Mouse (Mus musculus) liver, embryonic 11.5 days (tissue): ENCODE data around the gene Lgals9. TPM values are rescaled to one million over a fixed set of nuclear protein-coding genes. Genes with fewer than 3 reads are reported as not detected.

Experiments
- ATAC-seq: fragments of 200-750 bp; cut with Nextera tagmentation; replicated peaks from 2 replicates; pipeline ENCODE4 v1.8.0; 2017; ENCODE audit warnings: moderate number of reproducible peaks, mild to moderate bottlenecking, moderate TSS enrichment, moderate library complexity; ENCODE audit not compliant: low FRiP score
- DNase-seq: peaks from one replicate; pipeline ENCODE4 v3.0.0-alpha.2; 2017; ENCODE audit warnings: low spot score
- H3K27ac ChIP-seq: fragments of 300-500 bp; sonication (generic); 2 replicates; pipeline ENCODE4 v1.5.1; 2014; ENCODE audit warnings: mild to moderate bottlenecking, low read depth, low read length, control low read depth
- H3K27me3 ChIP-seq: fragments of 300-500 bp; sonication (generic); replicated peaks from 2 replicates; pipeline ENCODE4 v1.6.1; 2014; ENCODE audit warnings: low read length, mixed read lengths; ENCODE audit not compliant: control insufficient read depth, insufficient read depth
- H3K36me3 ChIP-seq: fragments of 300-500 bp; sonication (generic); 2 replicates; pipeline ENCODE4 v1.6.1; 2014; ENCODE audit warnings: mild to moderate bottlenecking, low read length, moderate library complexity, mixed read lengths; ENCODE audit not compliant: control insufficient read depth, insufficient read depth
- H3K4me1 ChIP-seq: fragments of 300-500 bp; sonication (generic); replicated peaks from 2 replicates; pipeline ENCODE4 v1.6.1; 2014; ENCODE audit warnings: low read length, mixed read lengths; ENCODE audit not compliant: control insufficient read depth, insufficient read depth
- H3K4me2 ChIP-seq: fragments of 300-500 bp; sonication (generic); 2 replicates; pipeline ENCODE4 v1.6.1; 2014; ENCODE audit warnings: mild to moderate bottlenecking, control low read depth, moderate library complexity
- H3K4me3 ChIP-seq: fragments of 300-500 bp; sonication (generic); 2 replicates; pipeline ENCODE4 v1.5.1; 2014; ENCODE audit warnings: low read depth, low read length, control low read depth
- H3K9ac ChIP-seq: fragments of 300-500 bp; sonication (generic); 2 replicates; pipeline ENCODE4 v1.6.1; 2014; ENCODE audit warnings: low read depth, low read length, control low read depth
- H3K9me3 ChIP-seq: fragments of 300-500 bp; sonication (generic); 2 replicates; pipeline ENCODE4 v1.6.1; 2016; ENCODE audit warnings: low read length, inconsistent platforms, mixed read lengths; ENCODE audit not compliant: control insufficient read depth
- WGBS: fragments of 180-500 bp; shearing (Covaris S2); extraction: QIAGEN DNeasy Blood & Tissue Kit; methylation state at CpG from one replicate; pipeline ENCODE4 v1.1.7; 2014; 5-methylcytosine and 5-hydroxymethylcytosine counted together
- polyA plus RNA-seq: library from polyadenylated mRNA; unstranded; fragments of >200 nt; fragmentation: Nextera tagmentation; extraction: Ambion mirVana; gene quantifications from 2 replicates; pipeline ENCODE4 v1.2.1, GENCODE M21; 2014

Lgals9 gene
- polyA plus RNA-seq, 1 experiment from 2014 or later = 44.1 TPM

- Histone ChIP-seq H3K9ac (no peak overlapping the region), H3K4me3 (no peak overlapping the region), H3K27me3 (no peaks in the 10 kb centered on the region), H3K4me1 (peaks cover 19% of the 10 kb centered on the region), H3K27ac (no peak overlapping the region), H3K9me3 (no peaks in the 10 kb centered on the region), H3K36me3 (peaks cover 7% of the 10 kb centered on the region; the same call in 1 of the 2 replicates), H3K4me2 (no peak overlapping the region)
- 83% methylated on average over 21 of the region's 21 CpGs for WGBS
- DNase-seq (no peak), ATAC-seq (no peak)
Observed at GRCm38 (mm10) chr11:79020535-79021045, 35.8 kb upstream of the Lgals9 start.

DNA sequence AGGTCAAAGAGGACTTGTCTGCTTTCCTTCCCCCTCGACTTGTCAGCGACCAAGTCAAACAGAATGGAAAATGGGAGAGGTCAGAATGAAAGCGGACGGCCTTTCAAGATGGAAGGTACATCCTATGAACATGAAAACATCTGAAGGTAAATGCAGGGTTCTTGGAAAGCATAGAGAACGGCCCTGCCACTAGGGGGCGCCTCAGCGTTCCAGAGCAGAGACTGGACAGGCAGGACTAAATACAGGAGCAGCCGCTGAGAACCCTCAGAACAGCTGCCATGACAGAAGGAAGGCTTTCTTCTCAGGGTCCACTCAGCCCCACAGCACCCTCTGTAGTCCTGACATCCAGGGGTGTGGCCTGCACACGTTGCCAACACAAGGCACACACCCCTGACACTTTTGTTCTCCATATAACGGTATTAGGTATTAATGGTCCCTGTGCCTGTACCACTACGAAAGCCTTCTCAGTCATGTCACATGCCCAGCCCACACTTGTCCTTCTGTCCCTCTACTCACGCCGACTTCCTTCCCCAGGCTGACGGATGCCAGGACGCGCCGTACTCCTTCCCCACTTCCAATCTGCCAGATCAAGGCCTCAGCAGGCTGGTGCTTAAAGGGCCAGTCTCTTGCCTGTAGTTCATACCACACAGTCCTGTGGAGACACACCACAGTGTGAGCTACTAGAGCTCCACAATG lies 35.2 kb upstream of the Lgals9 start:
- ATAC-seq = 0 out of 2 replicates have a peak, but pooled peaks have one; percentile 27

GRCm38 (mm10) chr11:79018954-79019704 lies 34.4 kb upstream of the Lgals9 start:
- Histone ChIP-seq H3K27me3 (no peaks in the 10 kb centered on the region), H3K4me1 (peaks cover 32% of the 10 kb centered on the region), H3K36me3 (peaks cover 8% of the 10 kb centered on the region; the same call in 1 of the 2 replicates), H3K9me3 (no peaks in the 10 kb centered on the region), H3K27ac (no peak overlapping the region), H3K4me3 (no peak overlapping the region), H3K4me2 (no peak overlapping the region), H3K9ac (no peak overlapping the region)
- ATAC-seq (peak; percentile 60; the same call in 1 of the 2 replicates), DNase-seq (peak; percentile 67)
- WGBS = 47% methylated on average over 11 of the region's 11 CpGs

More for the DNA sequence above, 35.2 kb upstream of the Lgals9 start:
- Histone ChIP-seq H3K27me3 (no peaks in the 10 kb centered on the region), H3K4me3 (no peak overlapping the region), H3K9ac (no peak overlapping the region), H3K9me3 (no peaks in the 10 kb centered on the region), H3K4me1 (peaks cover 24% of the 10 kb centered on the region), H3K27ac (no peak overlapping the region), H3K36me3 (peaks cover 8% of the 10 kb centered on the region; the same call in 1 of the 2 replicates), H3K4me2 (no peak overlapping the region)
- DNase-seq = no peak
- WGBS = 65% methylated on average over 17 of the region's 17 CpGs

DNA sequence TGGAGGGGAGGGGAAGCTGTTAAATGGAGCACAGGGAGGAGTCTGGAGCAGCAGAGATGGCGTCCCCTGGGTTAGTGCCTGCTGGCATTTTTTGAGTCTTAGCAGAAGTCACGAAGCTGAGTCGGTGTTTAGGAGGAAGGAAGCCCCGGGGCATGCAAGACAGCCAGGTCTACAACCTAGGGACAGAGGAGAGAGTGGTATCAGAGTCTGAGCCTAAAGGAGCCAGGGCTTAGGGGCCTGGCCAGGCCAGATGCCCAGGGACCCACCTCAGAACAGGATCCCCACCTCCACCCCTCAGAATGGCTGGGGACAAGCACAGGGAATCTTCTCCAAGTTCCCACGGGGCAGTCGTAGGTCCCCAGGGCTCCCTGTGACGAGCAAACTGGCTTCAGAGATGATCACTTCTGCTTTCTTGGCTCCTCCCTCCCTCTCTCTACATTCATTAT lies 32.4 kb upstream of the Lgals9 start:
- H3K4me3 ChIP-seq = no peak overlapping the region
- ATAC-seq (no peak), DNase-seq (no peak)
- H3K27ac ChIP-seq = no peak overlapping the region
- peaks cover 8% of the 10 kb centered on the region; the same call in 1 of the 2 replicates for H3K36me3 ChIP-seq
- peaks cover 27% of the 10 kb centered on the region for H3K4me1 ChIP-seq
- no peaks in the 10 kb centered on the region for H3K9me3 ChIP-seq
- H3K4me2 ChIP-seq = no peak overlapping the region
- H3K9ac ChIP-seq = no peak overlapping the region
- 51% methylated on average over 7 of the region's 7 CpGs for WGBS
- H3K27me3 ChIP-seq = no peaks in the 10 kb centered on the region

- no peaks in the 10 kb centered on the region for H3K9me3 ChIP-seq
- peaks cover 27% of the 10 kb centered on the region for H3K4me1 ChIP-seq
- H3K27ac ChIP-seq = no peak overlapping the region
- H3K4me3 ChIP-seq = no peak overlapping the region
- no peak overlapping the region for H3K4me2 ChIP-seq
- H3K36me3 ChIP-seq = peaks cover 8% of the 10 kb centered on the region; the same call in 1 of the 2 replicates
- no peak for DNase-seq
- ATAC-seq = no peak
- no peaks in the 10 kb centered on the region for H3K27me3 ChIP-seq
- WGBS = 69% methylated on average over 12 of the region's 12 CpGs
- H3K9ac ChIP-seq = no peak overlapping the region
Observed at GRCm38 (mm10) chr11:79016236-79016635, 31.5 kb upstream of the Lgals9 start.

GRCm38 (mm10) chr11:79015660-79016215 lies 31.0 kb upstream of the Lgals9 start:
- Histone ChIP-seq H3K36me3 (0 out of 2 replicates have a peak, but pooled peaks cover 5% of the 10 kb centered on the region), H3K9me3 (no peaks in the 10 kb centered on the region), H3K4me3 (no peak overlapping the region), H3K9ac (no peak overlapping the region), H3K27ac (no peak overlapping the region), H3K4me1 (peaks cover 27% of the 10 kb centered on the region), H3K27me3 (no peaks in the 10 kb centered on the region), H3K4me2 (no peak overlapping the region)
- 93% methylated on average over 24 of the region's 24 CpGs for WGBS
- DNase-seq (no peak), ATAC-seq (no peak)

DNA sequence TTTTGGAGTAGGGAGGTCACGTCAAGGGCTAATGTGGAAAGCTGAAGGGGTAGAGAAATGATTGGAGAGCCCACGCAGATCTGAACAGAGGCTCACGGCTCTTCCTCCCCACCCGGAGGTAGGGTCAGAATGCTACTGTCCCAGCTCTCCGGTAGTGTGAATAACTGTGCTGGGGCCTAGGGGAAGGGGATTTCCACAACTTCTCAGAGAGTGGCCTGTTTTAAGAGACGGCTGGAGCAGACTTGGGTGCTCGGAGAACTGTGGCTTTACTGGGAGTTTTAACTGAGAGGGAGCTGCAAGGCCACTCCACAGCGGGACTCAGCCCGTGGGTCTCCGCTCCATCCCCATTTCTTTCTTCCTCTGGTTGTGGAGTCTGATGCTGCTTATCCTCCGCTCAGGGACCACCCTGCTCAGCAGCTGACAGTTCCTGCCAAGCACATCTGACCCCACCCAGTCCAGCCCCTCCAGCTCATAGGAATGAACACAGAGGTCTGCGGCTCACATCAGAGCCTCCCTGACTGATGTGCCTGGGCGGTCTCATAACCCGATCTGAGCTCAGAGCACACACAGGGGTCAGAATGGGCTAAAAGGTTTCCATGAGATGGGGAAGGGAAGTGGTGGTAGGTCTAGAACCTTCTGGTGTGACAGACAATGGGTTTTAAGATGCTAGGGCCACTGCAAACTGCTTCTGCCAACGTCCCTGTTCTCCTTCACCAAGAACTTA lies 30.0 kb upstream of the Lgals9 start:
- no peaks in the 10 kb centered on the region for H3K9me3 ChIP-seq
- no peak overlapping the region for H3K4me3 ChIP-seq
- no peak for ATAC-seq
- no peak overlapping the region for H3K9ac ChIP-seq
- no peak overlapping the region; the same call in 1 of the 2 replicates for H3K27ac ChIP-seq
- no peak overlapping the region for H3K4me2 ChIP-seq
- peaks cover 23% of the 10 kb centered on the region for H3K4me1 ChIP-seq
- 68% methylated on average over 15 of the region's 15 CpGs for WGBS
- 0 out of 2 replicates have a peak, but pooled peaks cover 5% of the 10 kb centered on the region for H3K36me3 ChIP-seq
- no peak for DNase-seq
- H3K27me3 ChIP-seq = no peaks in the 10 kb centered on the region

DNA sequence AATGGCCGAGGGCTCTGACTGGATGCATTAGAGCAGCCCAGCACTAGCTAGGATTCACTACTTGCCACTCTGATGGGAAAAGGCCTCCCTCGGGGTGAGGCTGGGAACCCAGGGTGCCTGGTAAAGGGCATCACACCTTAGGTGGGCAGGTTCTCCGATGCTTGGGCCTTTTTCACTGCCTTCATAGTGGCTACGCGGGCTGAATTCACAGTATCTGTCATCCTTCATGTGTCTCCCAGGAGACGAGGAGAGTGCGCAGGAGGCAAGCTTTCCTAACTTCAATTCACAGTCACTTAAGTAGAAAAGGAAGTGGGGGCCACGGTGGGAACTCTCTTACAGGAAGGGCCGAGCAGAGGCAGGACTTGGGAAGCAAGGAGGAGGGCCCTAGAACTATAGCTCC lies 29.1 kb upstream of the Lgals9 start:
- 66% methylated on average over 9 of the region's 9 CpGs for WGBS
- H3K4me3 ChIP-seq = no peak overlapping the region
- DNase-seq = no peak
- 0 out of 2 replicates have a peak, but pooled peaks cover 2% of the 10 kb centered on the region for H3K36me3 ChIP-seq
- H3K9ac ChIP-seq = no peak overlapping the region
- peaks cover 23% of the 10 kb centered on the region for H3K4me1 ChIP-seq
- no peak for ATAC-seq
- no peak overlapping the region for H3K4me2 ChIP-seq
- no peak overlapping the region for H3K27ac ChIP-seq
- no peaks in the 10 kb centered on the region for H3K9me3 ChIP-seq
- H3K27me3 ChIP-seq = no peaks in the 10 kb centered on the region
